Mouse (Mus musculus): ENCODE data around the gene Cfap61. TPM values are rescaled to one million over a fixed set of nuclear protein-coding genes. Genes with fewer than 3 reads are reported as not detected.
A peak's percentile ranks its signal among the peaks of the same experiment; 100 is the strongest.

The Cfap61 gene
- polyA plus RNA-seq, 1 experiment from 2014 or later, result 2.2 TPM

- peaks cover 41% of the 10 kb centered on the region for H3K27me3 ChIP-seq
- H3K27ac ChIP-seq (replicated peaks), result 0 out of 2 replicates have a peak overlapping the region, but pooled peaks have one; percentile 54
- H3K9me3 ChIP-seq, result no peaks in the 10 kb centered on the region
- H3K4me1 ChIP-seq (replicated peaks), result peaks cover 47% of the 10 kb centered on the region
- no peak for ATAC-seq (ENCODE audit: low read depth)
- no peak overlapping the region for H3K9ac ChIP-seq
- no peak overlapping the region for H3K4me3 ChIP-seq
- no peak overlapping the region for H3K4me2 ChIP-seq
- H3K36me3 ChIP-seq, result no peaks in the 10 kb centered on the region
Observed at GRCm38 (mm10) chr2:146262966-146263365, 328.4 kb downstream of the Cfap61 start.

Other genes starting within 250 kb of the Cfap61 start
- 127 and 135 TPM in 2 replicates for gene Naa20, start 32.7 kb upstream of the Cfap61 start, polyA plus RNA-seq (2015; fragmentation: Nextera tagmentation; extraction: Ambion mirVana)
- 26.2 and 27.8 TPM in 2 replicates for gene Crnkl1, start 230 bp downstream of the Cfap61 start, polyA plus RNA-seq (2015; fragmentation: Nextera tagmentation; extraction: Ambion mirVana)

Data from neural tube, embryonic 13.5 days (tissue).